Mouse (Mus musculus): ENCODE measurements around the gene Gm10061.
"Not testable (repeated sequence)": the region's sequence is repeated elsewhere in the genome, so short reads cannot be mapped to it uniquely, and the experiment has no call there.

Gene Gm10061

GRCm38 (mm10) chr16:89150786-89151185, at the start of gene Gm10061:
Gene Gm10061 (plus strand): TSS chr16:89151086.
- no peak for DNase-seq (ENCODE audit: low spot score in 2 of 2)

- no peak for DNase-seq (ENCODE audit: low spot score in 2 of 2)
These were observed 10.3 kb upstream of the Gm10061 start, which contains the start of gene Gm6358 for GRCm38 (mm10) chr16:89140551-89140950. Gene Gm6358 (plus strand): TSS chr16:89140851.

GRCm38 (mm10) chr16:89157652-89158051, 6.8 kb downstream of the Gm10061 start, which contains the start of gene Gm9789:
Gene Gm9789 (plus strand): TSS chr16:89157952.
- no peak for DNase-seq (ENCODE audit: low spot score in 2 of 2)

- not testable (repeated sequence) for DNase-seq (ENCODE audit: low spot score in 2 of 2)
These were observed 18.3 kb downstream of the Gm10061 start, which contains the start of gene Gm7735 for GRCm38 (mm10) chr16:89169190-89169589. Gene Gm7735 (plus strand): TSS chr16:89169490.

GRCm38 (mm10) chr16:89174435-89174834, 23.5 kb downstream of the Gm10061 start, which contains the start of gene 1110057P08Rik:
Gene 1110057P08Rik (plus strand): TSS chr16:89174735.
- no peak for DNase-seq (ENCODE audit: low spot score in 2 of 2)

- no peak for DNase-seq (ENCODE audit: low spot score in 2 of 2)
These were observed 37.7 kb downstream of the Gm10061 start for GRCm38 (mm10) chr16:89188621-89189020.
